Mouse (Mus musculus): ENCODE data around the gene Litaf.

DNA sequence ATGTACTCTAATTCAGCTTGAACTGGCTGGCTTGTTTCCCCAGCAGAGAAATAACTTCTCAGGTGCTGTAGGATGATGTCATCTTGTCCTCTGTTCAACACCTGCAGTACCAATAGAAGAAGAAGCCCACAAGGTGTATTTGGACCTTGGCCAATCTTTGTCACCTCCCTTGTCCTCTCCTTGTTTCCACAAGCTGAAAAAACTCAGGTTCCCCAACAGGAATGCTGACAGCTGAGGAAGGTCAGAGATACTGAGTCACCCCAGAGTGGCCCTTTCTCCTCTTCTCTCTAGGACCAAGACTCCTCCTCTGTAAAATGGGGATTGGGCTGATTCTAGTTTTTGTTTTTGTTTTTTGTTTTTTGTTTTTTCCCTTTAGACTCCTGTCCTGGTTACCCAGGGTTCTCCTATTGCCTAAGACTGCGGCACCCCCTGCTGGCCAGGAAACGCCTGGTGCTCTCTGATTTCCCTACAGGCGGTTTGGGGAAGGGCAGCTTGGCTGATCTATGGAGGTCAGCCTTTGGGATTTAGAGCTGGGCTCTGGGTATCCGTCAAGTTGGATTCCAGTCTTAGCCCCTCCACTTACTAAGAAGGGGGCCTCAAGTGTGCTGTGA lies 31.7 kb downstream of the Litaf start:
- TF ChIP-seq EP300 (optimal IDR thresholded peaks at IDR 0.05): no peak
- peak; percentile 100 for TF ChIP-seq CTCF (IDR thresholded peaks at IDR 0.05; ENCODE audit: low read depth)

Data from stomach, postnatal 0 days (tissue).